Mouse (Mus musculus): ENCODE results near the gene Psap.

- TF ChIP-seq CTCF (IDR thresholded peaks at IDR 0.05; ENCODE audit: low read depth) (no peak), EP300 (IDR thresholded peaks at IDR 0.05; ENCODE audit: low read depth) (no peak)
These were observed 8.0 kb upstream of the Psap start for GRCm38 (mm10) chr10:60269141-60270064.

Data from liver, embryonic 14.5 days (tissue).